Mouse (Mus musculus) 416B (cell line): Measurements from ENCODE around the gene Phlpp1.
"Not testable (repeated sequence)": the region's sequence is repeated elsewhere in the genome, so short reads cannot be mapped to it uniquely, and the experiment has no call there.

ENCODE experiments used
- DNase-seq: peaks from one replicate; pipeline ENCODE4 v3.0.0; 2011; ENCODE audit warnings: low read depth

Gene Phlpp1

DNA sequence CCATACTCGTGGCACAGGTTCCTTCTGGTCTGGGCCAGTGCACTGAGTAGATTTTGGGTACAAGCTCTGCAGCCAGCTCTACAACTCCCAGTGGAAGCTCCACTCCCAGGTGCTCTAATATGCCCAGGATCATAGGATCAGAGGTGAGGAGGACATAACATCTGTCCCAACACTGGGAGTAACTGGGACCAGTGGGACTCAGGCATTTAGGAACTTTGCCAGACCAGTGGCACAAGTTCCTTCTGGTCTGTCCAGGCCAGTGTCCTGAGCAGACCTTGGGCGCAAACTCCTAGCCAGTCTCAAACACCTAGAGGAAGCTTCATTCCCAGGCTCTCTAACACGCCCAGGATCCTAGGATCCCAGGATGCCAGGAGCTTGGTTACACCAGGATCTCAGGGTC lies 72.7 kb downstream of the Phlpp1 start:
- DNase-seq: no peak

DNA sequence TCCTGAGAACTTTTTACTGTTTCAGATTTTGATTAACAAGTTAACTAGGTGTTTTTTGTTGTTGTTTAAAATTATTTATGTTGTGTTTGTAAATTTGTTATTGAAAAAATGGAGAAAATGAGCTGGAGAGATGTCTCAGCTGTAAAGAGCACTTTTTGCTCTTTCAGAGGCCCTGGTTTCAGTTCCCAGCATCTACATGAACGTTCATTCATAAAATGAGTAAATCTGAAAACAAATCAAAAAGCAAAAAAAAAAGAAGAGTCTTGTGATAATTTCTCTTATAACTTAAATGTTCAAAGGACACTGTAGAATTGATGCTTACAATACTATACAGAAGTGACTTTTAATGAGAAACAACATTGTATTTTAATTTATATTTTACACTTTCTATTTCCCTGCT lies 82.5 kb downstream of the Phlpp1 start:
- DNase-seq: no peak

DNA sequence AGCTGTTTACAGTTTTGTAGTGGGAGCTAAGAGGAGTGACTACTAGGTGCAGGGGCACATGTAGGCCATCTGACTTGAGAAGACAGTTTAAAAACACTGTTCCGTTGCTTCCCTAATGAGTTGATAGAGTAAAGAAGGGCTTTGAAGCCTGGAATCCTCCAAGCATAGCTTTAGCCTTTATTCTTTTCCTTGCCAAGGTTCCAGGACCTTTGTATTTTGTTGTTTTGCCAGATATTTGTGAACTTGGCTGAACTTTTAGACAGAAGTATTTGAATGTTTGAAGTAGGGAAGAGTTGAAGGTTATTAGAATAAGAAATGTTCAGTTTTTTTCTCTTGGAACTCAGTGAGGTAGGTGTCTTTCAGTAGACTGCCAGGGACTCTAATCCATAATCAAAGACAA lies 85.6 kb downstream of the Phlpp1 start:
- DNase-seq: no peak

DNA sequence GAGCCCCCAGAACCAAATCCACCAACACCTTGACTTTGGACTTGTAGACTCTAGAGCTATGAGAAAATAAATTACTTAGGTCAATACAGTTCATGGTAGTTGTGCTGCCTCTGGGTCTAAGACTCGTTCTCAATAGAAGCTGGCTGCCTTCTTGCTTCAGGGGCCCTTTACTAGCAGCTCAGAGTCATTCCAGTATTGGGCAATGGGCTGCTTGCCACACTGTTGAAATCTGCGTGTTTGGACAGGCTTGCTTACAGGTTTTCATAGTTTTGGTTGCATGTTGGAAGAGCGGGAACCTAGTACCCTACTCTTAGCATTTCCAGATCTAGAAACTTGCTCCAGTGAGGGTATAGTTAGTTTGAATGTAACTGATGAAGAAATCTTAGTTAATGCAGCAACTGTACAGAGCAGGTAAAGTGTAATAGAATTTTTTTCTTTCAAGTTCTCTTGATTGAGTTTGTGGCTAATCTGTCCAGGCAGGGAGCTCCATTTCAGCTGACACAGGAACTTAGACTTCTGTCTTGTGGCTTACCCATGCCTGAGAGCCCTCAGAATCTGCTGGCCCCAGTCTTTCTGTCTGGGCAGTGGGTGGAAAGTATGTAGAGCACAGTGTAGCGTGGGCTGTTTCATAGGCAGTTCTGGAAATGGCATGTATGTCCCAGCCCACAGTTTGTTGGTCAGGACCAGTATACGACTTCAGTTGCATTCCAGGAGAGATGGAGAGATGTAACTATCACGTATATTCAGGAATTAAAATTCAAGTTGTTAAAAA lies 96.7 kb downstream of the Phlpp1 start:
- DNase-seq: peak; percentile 54

DNA sequence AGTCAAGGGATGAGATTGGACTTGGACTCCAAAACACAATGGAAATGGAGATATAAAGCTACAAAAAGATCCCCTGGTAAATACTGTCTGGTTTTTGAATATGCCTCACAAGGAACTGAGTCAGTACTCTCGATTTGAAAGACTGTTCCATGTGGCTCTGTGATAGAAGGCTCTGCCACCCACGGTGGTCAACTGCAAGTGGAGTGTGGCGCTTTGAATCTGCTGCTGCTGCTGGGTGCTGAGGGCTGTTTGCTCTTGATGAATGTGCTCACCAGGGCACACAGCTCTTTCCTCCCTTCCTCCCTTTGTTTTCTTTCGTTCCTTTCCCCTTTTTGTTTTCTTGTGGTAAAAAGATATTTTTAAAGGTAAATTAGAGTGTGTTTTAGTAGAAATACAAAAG lies 97.8 kb downstream of the Phlpp1 start:
- DNase-seq: no peak

DNA sequence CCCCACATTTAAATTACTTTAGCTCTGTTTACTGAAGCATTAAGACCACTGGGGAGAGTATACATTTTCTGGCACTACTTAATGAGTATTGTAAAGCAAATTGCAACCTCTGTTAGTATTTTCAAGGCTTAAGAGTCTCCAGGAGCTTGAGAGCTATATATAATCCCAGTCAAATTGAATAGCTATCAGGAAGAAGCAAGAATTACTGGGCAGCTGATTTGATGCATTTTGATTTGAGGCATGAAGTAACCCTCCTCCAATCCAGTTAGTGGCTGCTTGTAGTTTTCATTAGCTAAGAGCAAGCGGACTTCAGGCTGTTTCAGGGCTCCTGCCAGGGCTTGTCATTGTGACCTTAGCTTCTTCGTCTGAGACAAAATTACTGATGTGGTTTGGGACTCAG lies 101.4 kb downstream of the Phlpp1 start:
- no peak for DNase-seq

DNA sequence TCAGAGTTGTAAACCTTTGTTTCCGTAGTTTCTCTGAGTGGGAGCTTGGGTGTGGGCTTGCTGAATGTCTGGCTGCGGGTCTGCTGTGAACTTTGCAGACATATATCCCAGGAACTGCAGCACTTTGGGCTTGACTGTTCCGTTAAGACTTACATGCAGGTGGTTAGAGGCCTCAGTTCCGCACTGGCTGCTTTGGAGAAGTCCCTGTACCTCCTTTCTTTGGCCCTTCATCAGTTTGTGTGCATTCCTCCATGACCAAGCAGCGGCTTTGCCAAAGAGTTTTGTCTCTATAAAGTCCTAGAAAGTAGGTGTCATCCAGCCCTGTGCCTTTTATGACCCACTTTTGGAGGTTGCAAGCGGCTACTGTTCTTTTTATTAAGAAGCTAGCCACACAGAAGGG lies 102.2 kb downstream of the Phlpp1 start:
- no peak for DNase-seq

DNA sequence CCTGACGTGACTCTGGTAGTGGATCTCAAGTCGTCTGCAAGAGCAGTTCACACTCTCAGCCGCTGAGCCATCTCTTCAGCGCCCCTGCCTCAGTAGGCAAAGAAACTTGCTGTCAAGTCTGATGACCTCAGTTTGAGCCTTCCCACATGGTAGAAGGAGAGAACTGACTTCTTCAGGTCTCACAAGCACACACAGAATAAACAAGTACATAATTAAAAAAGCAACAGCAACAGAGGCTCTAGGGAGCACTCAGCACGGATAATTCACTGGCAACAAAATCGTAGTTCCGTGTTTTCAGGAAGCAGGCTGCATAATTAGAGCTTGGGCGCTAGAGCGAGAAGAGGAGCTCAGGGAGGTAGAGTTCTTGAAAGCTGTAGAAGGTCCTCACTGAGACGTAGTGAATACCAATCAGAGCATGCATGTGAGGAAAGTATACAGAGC lies 103.0 kb downstream of the Phlpp1 start:
- DNase-seq: no peak

DNA sequence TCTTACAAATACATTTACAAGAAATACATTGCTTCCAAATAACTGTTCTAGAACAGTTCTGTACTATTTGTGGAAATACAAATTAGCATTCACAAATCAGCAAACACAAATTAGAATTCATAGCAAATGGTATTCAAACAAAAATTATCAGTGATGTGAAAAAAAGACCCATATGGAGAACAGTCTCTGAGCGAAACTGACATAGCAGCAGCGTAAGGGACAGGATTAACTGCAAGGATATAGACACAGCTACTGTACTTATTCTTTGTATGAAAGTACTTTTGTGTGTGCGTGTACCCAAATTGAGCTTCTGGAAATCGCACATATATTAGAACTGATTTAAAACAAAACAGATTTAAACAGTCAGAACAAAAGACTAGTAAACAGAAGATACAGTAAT lies 103.6 kb downstream of the Phlpp1 start:
- no peak for DNase-seq

DNA sequence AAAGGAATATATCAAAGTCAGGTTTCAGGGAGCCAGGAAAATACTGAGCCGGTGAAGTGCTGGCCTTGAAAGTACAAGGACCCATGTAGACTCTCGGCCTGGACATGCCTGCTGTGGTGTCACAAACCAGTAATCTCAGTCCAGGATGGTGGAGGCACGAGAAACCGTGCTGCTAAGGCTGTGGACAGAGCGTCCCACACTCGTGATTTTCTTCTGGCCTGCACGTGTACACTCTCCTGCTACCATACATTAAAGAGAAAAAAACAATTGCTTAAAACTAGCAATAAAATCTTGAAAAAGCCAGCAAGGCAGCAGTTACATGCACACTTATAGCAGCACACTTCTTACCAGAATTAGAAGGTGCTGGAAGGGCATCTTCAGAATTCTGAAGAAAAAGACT lies 104.2 kb downstream of the Phlpp1 start:
- no peak for DNase-seq

DNA sequence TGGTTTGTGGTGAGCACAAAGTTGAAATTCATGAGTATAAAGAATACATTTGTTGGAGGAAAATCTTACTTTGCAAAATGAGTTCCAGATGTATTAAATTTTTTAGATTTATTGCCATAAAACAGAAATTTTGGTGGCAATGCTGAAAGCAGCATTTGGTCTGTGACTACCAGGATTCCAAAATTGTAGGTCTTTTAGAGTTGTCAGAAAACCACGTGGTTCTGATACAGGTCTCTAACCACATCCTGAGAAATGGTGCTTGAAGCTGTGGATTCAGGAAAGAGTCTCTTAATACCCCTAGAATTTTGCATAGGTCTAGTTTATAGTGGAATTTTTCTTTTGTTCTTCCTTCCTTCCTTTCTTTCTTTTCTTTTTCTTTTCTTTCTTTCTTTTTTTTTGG lies 105.3 kb downstream of the Phlpp1 start:
- DNase-seq: peak; percentile 60

DNA sequence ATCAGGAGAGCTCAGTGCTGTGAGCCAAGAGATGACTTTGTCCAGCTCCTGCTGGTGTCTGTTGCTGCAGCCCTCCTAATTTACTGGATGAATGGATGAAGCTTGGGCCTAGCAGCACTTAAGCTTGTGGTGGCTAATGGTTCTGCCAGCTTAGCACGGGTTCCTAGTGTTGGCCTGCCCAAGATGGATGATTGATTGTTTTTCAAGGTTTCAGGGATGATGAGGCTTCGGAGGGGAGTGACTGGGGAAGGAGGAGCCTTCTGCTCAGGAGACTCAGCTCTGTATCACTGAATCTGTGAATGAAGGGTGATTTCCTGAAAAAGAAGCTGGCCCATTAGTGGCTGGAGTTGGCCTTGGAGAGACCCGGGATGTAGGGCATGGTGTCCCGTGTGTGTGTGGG lies 105.7 kb downstream of the Phlpp1 start:
- DNase-seq: no peak

DNA sequence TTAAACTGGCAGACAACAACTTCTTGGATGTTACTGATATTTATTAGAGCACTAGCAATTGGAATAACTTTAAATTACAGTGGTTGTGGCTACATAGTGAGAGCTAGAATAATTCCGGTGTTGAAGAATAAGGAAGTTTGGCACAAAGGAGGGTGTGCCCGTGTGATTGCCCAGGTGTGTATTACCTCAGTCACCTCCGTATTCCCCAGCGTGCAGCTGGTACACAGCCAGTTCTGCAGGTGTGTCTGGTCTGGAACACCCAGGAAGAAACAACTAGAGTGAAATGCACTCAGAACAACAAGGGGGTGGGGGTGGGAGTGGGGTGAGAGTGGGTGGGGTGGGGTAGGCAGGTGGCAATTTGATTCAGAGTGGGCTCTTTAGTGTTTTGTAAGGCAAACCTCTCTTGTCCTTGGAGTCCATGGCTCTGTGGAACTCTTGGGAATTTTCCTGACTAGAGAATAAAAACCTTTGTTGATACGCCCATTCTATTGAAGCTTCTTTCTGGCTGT lies 107.1 kb downstream of the Phlpp1 start:
- no peak for DNase-seq

DNA sequence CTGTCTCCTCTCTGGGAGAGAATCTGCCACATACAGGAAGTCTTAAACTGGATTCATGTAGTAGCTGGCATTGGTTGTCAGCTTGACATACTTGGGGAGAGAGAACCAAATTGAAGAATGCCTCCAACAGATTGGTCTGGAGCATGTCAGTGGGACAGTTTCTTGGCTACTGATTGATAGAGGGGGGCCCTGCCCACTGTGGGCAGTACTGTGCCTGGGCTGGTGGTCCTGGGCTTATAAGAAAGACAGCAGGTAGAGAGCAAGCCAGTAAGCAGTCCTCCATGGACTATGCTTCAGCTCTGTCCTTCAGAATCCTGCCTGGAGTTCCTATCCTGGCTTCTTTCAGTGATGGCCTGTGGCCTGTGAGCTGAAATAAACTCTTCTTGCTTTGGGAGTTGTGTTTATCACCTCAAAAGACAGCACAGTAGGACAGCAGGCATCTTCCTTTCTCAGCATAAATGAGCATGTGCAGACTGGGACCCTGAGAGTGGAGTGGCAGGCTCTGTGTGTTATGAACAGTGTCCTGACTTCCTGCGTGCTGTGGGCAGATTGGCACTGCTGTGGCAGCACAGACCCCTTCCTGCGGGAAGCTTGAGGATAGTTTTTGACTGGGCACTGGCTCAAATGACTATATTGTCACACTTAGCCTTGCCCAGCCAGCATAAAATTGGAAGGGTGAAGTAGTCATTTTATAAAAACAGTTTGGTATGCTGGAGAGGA lies 108.0 kb downstream of the Phlpp1 start:
- no peak for DNase-seq

DNA sequence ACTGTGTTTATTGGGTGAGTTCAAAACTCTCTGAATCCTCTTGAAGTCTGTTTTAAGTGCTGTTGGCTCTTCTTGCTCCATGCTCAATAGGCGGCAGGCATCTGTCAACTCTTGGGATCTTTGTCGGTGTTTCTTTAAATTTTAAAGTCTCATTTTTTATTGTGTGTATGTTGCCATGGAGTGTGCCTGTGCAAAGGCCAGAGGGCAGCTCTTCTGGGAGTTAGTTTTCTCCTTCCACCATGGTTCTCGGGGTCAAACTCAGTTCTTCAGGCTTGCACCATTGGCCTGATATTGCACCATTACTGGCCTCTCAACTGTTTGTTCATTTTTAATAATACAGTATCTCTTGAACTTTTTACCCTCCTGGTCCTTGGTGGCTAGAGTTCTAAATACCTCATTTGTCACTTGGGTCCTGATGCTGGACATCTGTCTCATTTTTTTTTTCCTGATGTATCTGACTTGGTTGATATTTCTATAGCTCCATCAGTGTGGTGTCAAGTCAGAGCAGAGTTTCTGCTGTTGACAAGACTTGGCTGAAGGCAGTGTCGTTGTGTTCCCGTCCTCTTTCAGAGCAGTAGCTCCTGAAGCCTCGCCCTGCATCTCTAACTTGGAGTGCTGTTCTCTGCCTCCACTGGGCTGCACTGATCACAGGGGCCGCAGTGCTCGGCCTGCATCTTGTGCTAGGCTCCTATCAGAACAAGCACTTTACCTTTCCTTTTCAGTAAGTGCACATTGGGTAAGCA lies 108.8 kb downstream of the Phlpp1 start:
- DNase-seq: no peak

DNA sequence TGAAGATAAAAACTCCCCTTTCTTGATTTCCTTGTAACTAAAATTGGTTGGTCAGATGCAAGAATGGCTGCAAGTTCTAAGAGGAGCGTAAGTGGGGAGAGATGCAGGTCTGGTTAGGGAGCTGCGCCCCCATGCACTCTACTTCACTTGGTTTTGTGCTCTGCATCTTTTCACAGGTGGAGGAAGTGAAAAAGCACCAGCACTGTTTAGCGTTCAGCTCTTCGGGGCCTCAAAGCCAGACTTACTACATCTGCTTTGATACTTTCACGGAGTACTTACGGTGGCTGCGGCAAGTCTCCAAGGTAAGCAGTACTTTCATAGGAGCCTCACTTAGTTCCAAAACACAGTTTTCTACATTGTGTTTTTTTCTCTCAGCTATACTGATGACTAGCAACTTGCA lies 115.3 kb downstream of the Phlpp1 start:
- no peak for DNase-seq

DNA sequence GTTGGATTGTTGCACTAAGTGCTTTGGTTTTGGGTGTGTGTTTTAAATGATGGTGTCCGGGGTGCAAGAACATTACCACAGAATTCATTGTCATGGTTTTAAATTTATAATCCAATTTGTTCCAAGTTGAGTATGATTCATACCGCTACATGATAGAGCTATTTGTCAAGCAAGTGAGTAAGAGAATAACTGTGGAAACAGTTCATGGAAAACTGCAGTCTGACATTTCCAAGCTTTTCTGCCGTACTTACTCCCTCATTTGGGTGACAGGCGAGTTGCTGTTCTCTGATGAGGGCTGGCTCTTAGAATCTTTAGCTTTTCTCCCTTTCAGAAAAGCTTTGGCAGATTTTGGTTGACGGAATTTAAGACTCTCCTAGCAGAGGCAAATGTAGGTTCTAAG lies 117.5 kb downstream of the Phlpp1 start:
- DNase-seq: no peak

DNA sequence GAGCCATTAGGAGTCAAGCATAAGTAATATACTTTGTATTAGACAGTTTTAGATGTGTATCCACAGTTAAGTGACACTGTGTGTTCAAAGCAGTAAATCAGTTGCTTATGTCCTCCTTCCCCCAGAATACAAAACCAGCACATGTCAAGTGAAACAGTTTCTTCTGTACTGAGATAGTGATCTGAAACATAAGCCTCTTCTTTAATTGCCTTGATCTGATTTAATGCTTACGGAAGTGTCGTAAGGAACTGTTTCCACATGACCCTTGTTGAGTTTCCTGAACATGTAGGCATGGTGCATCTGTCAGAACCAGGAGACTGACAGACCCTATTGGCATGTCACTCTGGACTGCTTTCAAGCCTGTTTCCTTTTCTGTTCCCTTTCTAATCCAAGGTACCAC lies 118.0 kb downstream of the Phlpp1 start:
- peak; percentile 13 for DNase-seq

DNA sequence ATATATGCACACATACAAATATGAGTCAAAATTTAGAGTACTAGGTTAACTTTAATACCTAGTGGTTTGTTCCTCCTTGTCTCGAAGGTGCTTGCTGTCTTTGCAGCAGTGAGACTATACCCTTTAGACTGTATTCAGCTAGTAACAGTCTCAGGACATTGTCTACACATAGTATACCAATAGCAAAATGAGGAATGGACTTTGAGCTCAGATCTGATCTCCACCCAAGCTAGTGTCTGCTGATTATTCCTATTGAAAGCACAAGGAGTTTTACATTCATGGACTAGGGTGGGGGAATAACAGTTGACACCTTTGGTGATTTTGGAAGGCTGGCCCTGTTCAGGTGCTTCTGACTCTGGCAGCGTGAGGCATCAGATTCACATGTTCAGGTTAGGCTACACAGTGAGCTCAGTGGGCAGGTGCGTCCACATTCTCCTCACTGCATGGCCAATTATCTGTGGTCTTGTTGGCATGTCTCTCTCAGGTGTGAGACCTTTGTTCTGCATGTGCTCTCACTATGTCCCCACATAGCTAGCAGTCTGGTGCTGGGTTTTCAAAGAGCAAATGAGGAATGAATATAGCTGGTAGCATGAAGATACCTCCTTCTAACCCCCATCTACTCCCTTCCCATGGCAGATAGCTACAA lies 138.0 kb downstream of the Phlpp1 start:
- no peak for DNase-seq

DNA sequence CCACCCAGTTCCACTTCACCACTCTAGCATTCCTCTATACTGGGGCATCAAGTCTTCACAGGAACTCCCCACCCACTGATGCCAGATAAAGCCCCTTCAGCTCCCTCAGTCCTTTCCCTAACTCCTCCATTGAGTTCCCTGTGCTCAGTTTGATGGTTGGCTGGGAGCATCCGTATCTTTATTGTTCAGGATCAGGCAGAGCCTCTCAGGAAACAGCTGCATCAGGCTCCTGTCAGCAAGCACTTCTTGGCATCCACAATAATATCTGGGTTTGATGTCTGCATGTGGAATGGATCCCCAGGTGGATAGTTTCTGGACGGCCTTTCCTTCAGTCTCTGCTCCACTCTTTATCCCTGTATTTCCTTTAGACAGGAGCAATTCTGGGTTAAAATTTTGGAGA lies 138.7 kb downstream of the Phlpp1 start:
- no peak for DNase-seq

DNA sequence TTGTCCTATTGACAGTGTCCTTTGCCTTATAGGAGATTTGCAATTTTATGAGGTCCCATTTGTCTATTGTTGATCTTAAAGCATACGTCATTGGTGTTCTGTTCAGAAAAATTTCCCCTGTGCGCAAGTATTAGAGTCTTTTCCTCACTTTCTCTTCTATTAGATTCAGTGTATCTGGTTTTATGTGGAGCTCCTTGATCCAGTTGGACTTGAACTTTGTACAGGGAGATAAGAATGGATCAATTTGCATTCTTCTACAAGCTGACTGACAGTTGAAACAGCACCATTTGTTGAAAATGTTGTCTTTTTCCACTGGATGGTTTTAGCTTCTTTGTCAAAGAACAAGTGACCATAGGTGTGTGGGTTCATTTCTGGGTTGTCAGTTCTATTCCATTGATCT lies 140.3 kb downstream of the Phlpp1 start:
- DNase-seq: not testable (repeated sequence)

DNA sequence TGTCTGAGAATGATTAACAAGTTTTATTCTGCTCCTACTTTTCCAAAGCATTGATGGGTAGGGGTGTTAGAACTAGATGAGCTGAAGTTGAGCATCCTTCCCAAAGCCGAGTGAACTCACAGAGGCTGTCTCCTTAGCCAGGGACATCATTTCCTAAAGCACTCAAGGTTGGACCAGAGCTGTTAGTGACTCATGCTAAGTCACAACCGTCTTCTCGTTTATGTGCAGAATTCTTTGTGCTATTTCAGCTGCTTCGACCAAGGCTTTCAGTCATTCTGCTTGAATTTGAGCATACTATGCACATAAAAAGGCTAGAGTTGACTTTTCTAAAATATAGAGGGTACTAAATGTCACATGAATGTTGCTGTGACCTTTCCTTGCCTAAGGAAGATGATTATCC lies 142.9 kb downstream of the Phlpp1 start:
- DNase-seq: peak; percentile 40
